Mouse (Mus musculus) embryonic facial prominence, embryonic 11.5 days (tissue): ENCODE measurements at regions not wholly inside any gene's neighbourhood (a gene's known extent, or its start where the extent isn't known, plus 50 kb on each side); places are given as distances from the start of the nearest gene placed in this dataset.

Experiments
- ATAC-seq: fragments of 200-750 bp; cut with Nextera tagmentation; replicated peaks from 2 replicates; pipeline ENCODE4 v1.8.0; 2017; ENCODE audit warnings: low read depth; ENCODE audit not compliant: insufficient number of reproducible peaks, low FRiP score, low TSS enrichment
- DNase-seq: peaks from one replicate; pipeline ENCODE4 v3.0.0-alpha.2; 2015; ENCODE audit warnings: low spot score
- H3K27ac ChIP-seq: fragments of 300-500 bp; sonication (generic); replicated peaks from 2 replicates; pipeline ENCODE4 v1.5.1; 2014; ENCODE audit warnings: mild to moderate bottlenecking, low read depth, low read length, control low read depth
- H3K27me3 ChIP-seq: fragments of 300-500 bp; sonication (generic); 2 replicates; pipeline ENCODE4 v1.6.1; 2014; ENCODE audit warnings: mild to moderate bottlenecking, low read length, moderate library complexity, mixed read lengths; ENCODE audit not compliant: control insufficient read depth, insufficient read depth
- H3K36me3 ChIP-seq: fragments of 300-500 bp; sonication (generic); replicated peaks from 2 replicates; pipeline ENCODE4 v1.6.1; 2014; ENCODE audit warnings: low read depth, mild to moderate bottlenecking, low read length, moderate library complexity, mixed read lengths; ENCODE audit not compliant: control insufficient read depth, insufficient read depth
- H3K4me1 ChIP-seq: fragments of 300-500 bp; sonication (generic); 2 replicates; pipeline ENCODE4 v1.6.1; 2014; ENCODE audit warnings: low read length, mixed read lengths; ENCODE audit not compliant: control insufficient read depth, insufficient read depth
- H3K4me2 ChIP-seq: fragments of 300-500 bp; sonication (generic); 2 replicates; pipeline ENCODE4 v1.6.1; 2014; ENCODE audit warnings: low read depth, mild to moderate bottlenecking, control low read depth, low read length, moderate library complexity
- H3K4me3 ChIP-seq: fragments of 300-500 bp; sonication (generic); 2 replicates; pipeline ENCODE4 v1.5.1; 2014; ENCODE audit warnings: low read depth, low read length, control low read depth
- H3K9ac ChIP-seq: fragments of 300-500 bp; sonication (generic); replicated peaks from 2 replicates; pipeline ENCODE4 v1.6.1; 2014; ENCODE audit warnings: mild to moderate bottlenecking, control low read depth, low read length
- H3K9me3 ChIP-seq: fragments of 300-500 bp; sonication (generic); replicated peaks from 2 replicates; pipeline ENCODE4 v1.6.1; 2016; ENCODE audit warnings: mild to moderate bottlenecking, low read length, inconsistent platforms, mixed read lengths; ENCODE audit not compliant: control insufficient read depth
- WGBS: fragments of 180-500 bp; shearing (Covaris S2); extraction: QIAGEN DNeasy Blood & Tissue Kit; methylation state at CpG from one replicate; pipeline ENCODE4 v1.1.7; 2014; 5-methylcytosine and 5-hydroxymethylcytosine counted together

- WGBS: 87% methylated on average over 12 of the region's 12 CpGs
- no peaks in the 10 kb centered on the region for H3K4me1 ChIP-seq
- no peaks in the 10 kb centered on the region for H3K9me3 ChIP-seq
- no peak overlapping the region for H3K4me3 ChIP-seq
- no peak overlapping the region for H3K4me2 ChIP-seq
- DNase-seq (no peak), ATAC-seq (no peak)
- no peaks in the 10 kb centered on the region for H3K36me3 ChIP-seq
- H3K27ac ChIP-seq: no peak overlapping the region
- H3K27me3 ChIP-seq: no peaks in the 10 kb centered on the region
- H3K9ac ChIP-seq: no peak overlapping the region
These were observed 95.3 kb upstream of the Unc5b start for GRCm38 (mm10) chr10:60926632-60927031.

DNA sequence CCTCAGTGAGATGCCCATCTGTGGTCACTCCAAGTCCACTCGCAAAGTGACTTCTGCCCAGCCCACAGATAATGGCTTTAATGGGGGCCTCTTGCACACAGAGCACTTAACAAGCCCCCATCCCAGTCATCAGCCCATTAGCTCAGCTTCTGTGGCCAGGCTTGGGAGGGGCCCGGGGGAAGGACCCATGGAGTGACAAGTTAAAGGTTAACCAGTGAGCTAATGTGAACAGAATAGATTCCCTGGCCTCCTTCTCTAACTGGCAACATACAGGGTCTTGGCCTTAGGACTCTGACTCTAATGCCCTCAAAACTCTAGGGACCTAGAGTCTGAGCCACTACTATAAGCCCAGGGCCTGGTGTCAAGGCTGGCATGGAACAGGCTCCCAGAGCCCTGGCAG is 94.3 kb upstream of the Unc5b start:
- Histone ChIP-seq H3K4me3 (no peak overlapping the region), H3K27ac (no peak overlapping the region), H3K9me3 (no peaks in the 10 kb centered on the region), H3K27me3 (no peaks in the 10 kb centered on the region), H3K4me2 (no peak overlapping the region), H3K9ac (no peak overlapping the region), H3K36me3 (no peaks in the 10 kb centered on the region), H3K4me1 (no peaks in the 10 kb centered on the region)
- 55% methylated on average over 2 of the region's 2 CpGs for WGBS
- DNase-seq (no peak), ATAC-seq (0 out of 2 replicates have a peak, but pooled peaks have one; percentile 36)

GRCm38 (mm10) chr10:60925198-60925597 is 93.8 kb upstream of the Unc5b start:
- H3K4me3 ChIP-seq: no peak overlapping the region
- WGBS: 40% methylated on average over 2 of the region's 2 CpGs
- peak; percentile 3; the same call in 1 of the 2 replicates for ATAC-seq
- DNase-seq: no peak
- H3K27me3 ChIP-seq: no peaks in the 10 kb centered on the region
- H3K9me3 ChIP-seq: no peaks in the 10 kb centered on the region
- no peak overlapping the region for H3K27ac ChIP-seq
- H3K4me1 ChIP-seq: no peaks in the 10 kb centered on the region
- H3K36me3 ChIP-seq: no peaks in the 10 kb centered on the region
- no peak overlapping the region for H3K4me2 ChIP-seq
- H3K9ac ChIP-seq: no peak overlapping the region

DNA sequence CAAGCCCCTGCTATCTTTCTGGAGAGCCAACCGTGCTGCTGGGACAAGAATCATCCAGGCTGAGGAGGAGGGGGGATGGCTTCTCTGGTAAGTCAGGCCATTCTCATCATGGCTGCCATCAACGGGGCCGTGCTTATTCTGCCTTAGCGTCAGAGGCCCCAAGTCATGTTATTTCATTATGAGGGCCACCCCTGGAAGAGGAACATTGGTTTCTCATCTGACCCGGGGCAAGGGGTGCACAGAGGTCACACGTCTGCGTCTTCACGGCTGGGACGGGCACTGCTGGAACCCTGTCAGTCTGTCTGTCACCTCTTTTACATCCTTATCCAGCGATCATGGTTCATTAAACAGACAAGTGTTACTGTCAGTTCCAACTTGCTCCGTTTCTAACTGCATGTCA is 92.4 kb upstream of the Unc5b start:
- no peak overlapping the region for H3K4me2 ChIP-seq
- no peak overlapping the region for H3K27ac ChIP-seq
- H3K27me3 ChIP-seq: no peaks in the 10 kb centered on the region
- H3K9me3 ChIP-seq: no peaks in the 10 kb centered on the region
- no peaks in the 10 kb centered on the region for H3K36me3 ChIP-seq
- DNase-seq (no peak), ATAC-seq (no peak)
- no peak overlapping the region for H3K9ac ChIP-seq
- H3K4me1 ChIP-seq: no peaks in the 10 kb centered on the region
- WGBS: 51% methylated on average over 11 of the region's 11 CpGs
- H3K4me3 ChIP-seq: no peak overlapping the region

- Histone ChIP-seq H3K36me3 (no peaks in the 10 kb centered on the region), H3K9me3 (no peaks in the 10 kb centered on the region), H3K27ac (no peak overlapping the region), H3K4me2 (no peak overlapping the region), H3K4me3 (no peak overlapping the region), H3K27me3 (no peaks in the 10 kb centered on the region), H3K9ac (no peak overlapping the region), H3K4me1 (no peaks in the 10 kb centered on the region)
- ATAC-seq (no peak), DNase-seq (no peak)
- 82% methylated on average over 1 of the region's 1 CpGs for WGBS
These were observed 89.2 kb upstream of the Unc5b start for GRCm38 (mm10) chr10:60920621-60921020.

GRCm38 (mm10) chr10:60918020-60918419 is 86.6 kb upstream of the Unc5b start:
- Histone ChIP-seq H3K27ac (no peak overlapping the region), H3K4me2 (no peak overlapping the region), H3K27me3 (no peaks in the 10 kb centered on the region), H3K9ac (no peak overlapping the region), H3K36me3 (no peaks in the 10 kb centered on the region), H3K4me3 (no peak overlapping the region), H3K4me1 (no peaks in the 10 kb centered on the region), H3K9me3 (no peaks in the 10 kb centered on the region)
- WGBS: 7% methylated on average over 8 of the region's 8 CpGs
- ATAC-seq (peak; percentile 87), DNase-seq (no peak)

DNA sequence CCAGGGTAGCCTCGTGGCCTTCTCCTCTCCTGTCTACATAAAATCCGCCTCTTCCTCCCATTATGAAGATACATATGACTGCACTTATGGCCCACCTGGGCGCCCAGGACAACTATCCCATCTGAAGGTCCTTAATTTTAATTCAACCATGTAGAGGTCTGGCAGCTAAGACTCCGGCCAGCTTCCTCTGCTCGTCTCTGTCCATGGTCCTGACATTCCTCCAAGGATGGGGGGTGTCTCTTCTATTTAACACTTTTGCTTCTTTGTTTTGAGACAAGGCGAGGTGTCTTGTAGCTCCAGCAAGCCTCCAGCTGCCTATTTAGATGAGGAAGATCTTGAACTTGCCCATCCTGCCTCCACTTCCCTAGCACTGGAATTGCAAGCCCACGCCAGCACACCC is 83.0 kb upstream of the Unc5b start:
- Histone ChIP-seq H3K4me1 (no peaks in the 10 kb centered on the region), H3K27me3 (no peaks in the 10 kb centered on the region), H3K9ac (no peak overlapping the region), H3K9me3 (no peaks in the 10 kb centered on the region), H3K36me3 (no peaks in the 10 kb centered on the region), H3K27ac (no peak overlapping the region), H3K4me3 (no peak overlapping the region), H3K4me2 (no peak overlapping the region)
- DNase-seq (peak; percentile 77), ATAC-seq (no peak)
- WGBS: 25% methylated on average over 7 of the region's 7 CpGs

DNA sequence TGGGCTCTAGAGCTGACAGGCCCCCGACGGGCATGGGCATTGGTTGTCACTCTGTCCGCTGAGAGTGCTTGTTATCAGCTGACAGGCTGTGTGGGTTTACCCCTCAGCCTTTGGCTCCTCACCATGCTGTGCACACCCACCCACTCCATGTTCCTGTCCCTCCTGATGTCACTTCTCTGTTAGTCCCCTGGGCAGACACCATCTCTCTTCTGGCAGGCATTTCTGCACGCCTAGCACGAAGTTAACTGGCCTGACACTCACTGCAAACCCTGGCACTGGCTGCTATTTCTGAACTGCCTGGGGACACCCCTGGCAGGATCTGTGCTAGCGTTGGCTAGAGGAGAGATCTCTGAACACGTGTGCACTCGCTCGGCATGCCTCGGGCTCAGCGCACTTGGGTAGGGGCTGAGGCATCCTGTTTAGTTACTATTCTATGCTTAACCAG is 82.1 kb upstream of the Unc5b start:
- Histone ChIP-seq H3K27ac (no peak overlapping the region), H3K27me3 (no peaks in the 10 kb centered on the region), H3K4me3 (no peak overlapping the region), H3K9ac (no peak overlapping the region), H3K9me3 (no peaks in the 10 kb centered on the region), H3K36me3 (no peaks in the 10 kb centered on the region), H3K4me2 (no peak overlapping the region), H3K4me1 (no peaks in the 10 kb centered on the region)
- no peak for DNase-seq
- ATAC-seq: no peak
- 90% methylated on average over 11 of the region's 11 CpGs for WGBS
